Mouse (Mus musculus) brain, embryonic 14.5 days (tissue): ENCODE data around the gene Cdh18.

Source experiments
- CTCF ChIP-seq: fragments of 200-500 bp; IDR thresholded peaks from 2 replicates; pipeline ENCODE4 v1.5.1; 2012; ENCODE audit warnings: inconsistent platforms, mild to moderate bottlenecking, moderate library complexity, borderline replicate concordance; ENCODE audit not compliant: insufficient read depth, insufficient read length; ENCODE audit errors: extremely low read depth
- POLR2A ChIP-seq: fragments of 200-500 bp; IDR thresholded peaks from 2 replicates; pipeline ENCODE4 v1.6.1; 2012; ENCODE audit warnings: mild to moderate bottlenecking, inconsistent platforms, borderline replicate concordance; ENCODE audit not compliant: poor library complexity, insufficient read depth, insufficient read length, severe bottlenecking; ENCODE audit errors: extremely low read depth

DNA sequence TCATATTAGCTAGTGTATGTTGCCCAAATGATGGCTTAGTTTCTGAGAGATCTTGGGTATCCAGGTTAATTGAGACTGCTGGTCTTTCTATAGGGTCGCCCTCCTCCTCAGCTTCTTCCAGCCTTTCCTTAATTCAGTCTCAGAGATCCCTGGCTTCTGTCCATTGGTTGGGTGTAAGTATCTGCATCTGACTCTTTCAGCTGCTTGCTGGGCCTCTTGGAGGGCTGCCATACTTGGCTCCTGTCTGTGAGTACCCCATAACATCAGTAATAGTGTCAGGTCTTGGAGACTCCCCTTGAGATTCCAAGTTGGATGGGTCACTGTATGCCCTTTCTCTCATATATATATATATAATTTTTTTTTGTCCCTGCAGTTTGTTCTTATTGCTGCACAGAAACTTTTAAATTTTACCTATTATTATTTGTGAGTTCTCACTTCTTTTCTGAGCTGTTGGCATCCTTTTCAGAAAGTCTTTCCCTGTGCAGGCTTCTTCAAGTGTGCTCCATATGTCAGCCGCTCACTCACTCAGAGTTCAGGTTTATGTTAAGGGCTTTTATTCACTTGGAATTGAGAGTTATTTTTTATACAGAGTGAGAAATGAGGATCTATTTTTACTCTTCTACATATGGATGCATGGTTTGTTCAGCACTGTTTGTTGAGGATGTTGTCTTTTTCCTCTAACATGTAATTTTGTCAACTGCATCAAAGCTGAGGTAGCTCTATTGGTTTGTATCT, 829.4 kb downstream of the Cdh18 start:
- TF ChIP-seq POLR2A (no peak), CTCF (no peak)
